Mouse (Mus musculus) intestine, postnatal 0 days (tissue): ENCODE measurements at regions not wholly inside any gene's neighbourhood (a gene's known extent, or its start where the extent isn't known, plus 50 kb on each side); places are given as distances from the start of the nearest gene placed in this dataset.
"Not testable (repeated sequence)": the region's sequence is repeated elsewhere in the genome, so short reads cannot be mapped to it uniquely, and the experiment has no call there.

Experiments used
- ATAC-seq: fragments of 200-750 bp; cut with Nextera tagmentation; 2 replicates; pipeline ENCODE4 v1.8.0; 2017; ENCODE audit warnings: mild to moderate bottlenecking, moderate TSS enrichment, moderate library complexity
- H3K27ac ChIP-seq: fragments of 300-500 bp; sonication (generic); 2 replicates; pipeline ENCODE4 v1.5.1; 2014; ENCODE audit warnings: mild to moderate bottlenecking, low read depth, low read length, moderate library complexity
- H3K27me3 ChIP-seq: fragments of 300-500 bp; sonication (generic); replicated peaks from 2 replicates; pipeline ENCODE4 v1.6.1; 2014; ENCODE audit warnings: low read length, mixed read lengths; ENCODE audit not compliant: control insufficient read depth, insufficient read depth
- H3K36me3 ChIP-seq: fragments of 300-500 bp; sonication (generic); 2 replicates; pipeline ENCODE4 v1.6.1; 2014; ENCODE audit warnings: mild to moderate bottlenecking, moderate library complexity; ENCODE audit not compliant: control insufficient read depth, insufficient read depth
- H3K4me1 ChIP-seq: fragments of 300-500 bp; sonication (generic); replicated peaks from 2 replicates; pipeline ENCODE4 v1.6.1; 2014; ENCODE audit warnings: antibody characterized with exemption, low read length, mixed read lengths; ENCODE audit not compliant: control insufficient read depth, insufficient read depth
- H3K4me2 ChIP-seq: fragments of 300-500 bp; sonication (generic); replicated peaks from 2 replicates; pipeline ENCODE4 v1.6.1; 2014; ENCODE audit warnings: low read depth, mild to moderate bottlenecking, moderate library complexity
- H3K4me3 ChIP-seq: fragments of 300-500 bp; sonication (generic); 2 replicates; pipeline ENCODE4 v1.5.1; 2014; ENCODE audit warnings: low read depth, low read length
- H3K9ac ChIP-seq: fragments of 300-500 bp; sonication (generic); 2 replicates; pipeline ENCODE4 v1.6.1; 2014; ENCODE audit warnings: mild to moderate bottlenecking, low read depth, low read length
- H3K9me3 ChIP-seq: fragments of 300-500 bp; sonication (generic); 2 replicates; pipeline ENCODE4 v1.6.1; 2016; ENCODE audit warnings: mixed run types; ENCODE audit not compliant: control insufficient read depth
- CTCF ChIP-seq: sonication (generic); IDR thresholded peaks from 2 replicates; pipeline ENCODE4 v1.5.1; 2016; ENCODE audit warnings: low read depth, mild to moderate bottlenecking, control low read depth, antibody characterized with exemption, moderate library complexity
- WGBS: fragments of 180-500 bp; shearing (Covaris S2); extraction: QIAGEN DNeasy Blood & Tissue Kit; methylation state at CpG from one replicate; pipeline ENCODE4 v1.1.7; 2014; 5-methylcytosine and 5-hydroxymethylcytosine counted together

DNA sequence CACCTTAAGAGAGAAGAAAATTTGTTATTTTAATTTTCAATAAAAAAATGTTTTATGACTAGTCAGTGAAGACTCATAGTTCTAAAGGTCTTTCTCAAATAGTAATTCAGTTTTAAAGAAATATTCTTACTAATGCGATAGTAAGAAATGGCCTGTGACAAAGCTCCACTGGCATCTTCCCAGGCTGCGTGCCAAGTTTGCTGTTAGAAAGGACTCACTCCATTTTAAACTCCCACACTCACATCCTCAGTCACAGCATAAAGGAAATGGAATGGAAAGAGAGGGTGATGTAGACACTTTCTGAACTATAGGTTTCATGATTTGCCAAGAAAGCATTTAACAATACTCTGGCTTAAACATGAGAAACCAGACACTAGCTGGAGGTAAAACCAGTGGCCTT lies 436.6 kb downstream of the Mei4 start:
- Histone ChIP-seq H3K9ac (no peak overlapping the region), H3K4me1 (no peaks in the 10 kb centered on the region), H3K4me2 (no peak overlapping the region), H3K27me3 (no peaks in the 10 kb centered on the region), H3K9me3 (no peaks in the 10 kb centered on the region), H3K4me3 (no peak overlapping the region), H3K36me3 (no peaks in the 10 kb centered on the region), H3K27ac (no peak overlapping the region)
- TF ChIP-seq CTCF = no peak
- 83% methylated on average over 2 of the region's 2 CpGs for WGBS
- ATAC-seq = no peak

DNA sequence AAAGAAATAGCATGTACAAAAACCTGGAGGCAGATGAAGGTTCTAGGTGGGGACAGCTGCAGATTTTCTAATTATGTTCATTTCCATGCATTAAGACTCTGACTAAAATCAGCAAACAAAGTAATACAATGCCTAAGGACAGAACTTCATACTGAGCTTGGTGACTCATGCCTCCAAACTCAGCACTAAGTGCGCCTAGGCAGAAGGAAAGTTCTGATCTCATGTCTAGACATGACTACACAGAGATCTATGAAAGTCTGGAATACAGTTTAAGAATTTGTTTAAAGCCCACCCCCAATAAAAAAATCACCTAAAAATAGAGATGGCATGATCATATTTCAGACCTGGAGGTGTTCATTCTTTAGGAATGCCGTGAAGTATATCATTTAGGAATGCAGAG lies 442.8 kb downstream of the Mei4 start:
- WGBS = 87% methylated on average over 2 of the region's 2 CpGs
- Histone ChIP-seq H3K27me3 (no peaks in the 10 kb centered on the region), H3K27ac (no peak overlapping the region), H3K36me3 (no peaks in the 10 kb centered on the region), H3K4me3 (no peak overlapping the region), H3K9ac (no peak overlapping the region), H3K4me2 (no peak overlapping the region), H3K4me1 (no peaks in the 10 kb centered on the region), H3K9me3 (no peaks in the 10 kb centered on the region)
- no peak for TF ChIP-seq CTCF
- ATAC-seq = no peak

DNA sequence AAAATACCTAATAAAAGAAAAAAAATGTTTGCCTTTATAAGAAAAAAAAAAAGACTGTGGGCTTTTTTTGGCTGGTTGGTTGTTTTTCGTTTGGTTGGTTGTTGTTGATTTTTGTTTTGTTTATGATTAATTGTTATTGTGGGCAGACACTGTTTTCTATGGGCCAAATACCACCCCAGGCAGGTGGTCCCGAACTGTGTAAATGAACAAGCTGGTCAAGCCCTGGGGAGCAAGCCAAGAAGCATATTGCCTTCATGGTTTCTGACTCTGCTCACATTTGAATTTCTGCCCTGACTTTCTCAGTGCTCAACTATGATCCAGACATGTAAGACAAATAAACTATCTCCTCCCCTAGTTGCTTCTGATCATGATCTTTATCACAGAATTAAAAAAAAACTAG lies 449.0 kb downstream of the Mei4 start:
- no peaks in the 10 kb centered on the region for H3K27me3 ChIP-seq
- no peak overlapping the region for H3K9ac ChIP-seq
- H3K4me2 ChIP-seq = no peak overlapping the region
- no peaks in the 10 kb centered on the region for H3K9me3 ChIP-seq
- ATAC-seq = no peak
- no peak overlapping the region for H3K27ac ChIP-seq
- H3K4me1 ChIP-seq = no peaks in the 10 kb centered on the region
- 73% methylated on average over 2 of the region's 2 CpGs for WGBS
- TF ChIP-seq CTCF = no peak
- H3K4me3 ChIP-seq = no peak overlapping the region
- no peaks in the 10 kb centered on the region for H3K36me3 ChIP-seq

DNA sequence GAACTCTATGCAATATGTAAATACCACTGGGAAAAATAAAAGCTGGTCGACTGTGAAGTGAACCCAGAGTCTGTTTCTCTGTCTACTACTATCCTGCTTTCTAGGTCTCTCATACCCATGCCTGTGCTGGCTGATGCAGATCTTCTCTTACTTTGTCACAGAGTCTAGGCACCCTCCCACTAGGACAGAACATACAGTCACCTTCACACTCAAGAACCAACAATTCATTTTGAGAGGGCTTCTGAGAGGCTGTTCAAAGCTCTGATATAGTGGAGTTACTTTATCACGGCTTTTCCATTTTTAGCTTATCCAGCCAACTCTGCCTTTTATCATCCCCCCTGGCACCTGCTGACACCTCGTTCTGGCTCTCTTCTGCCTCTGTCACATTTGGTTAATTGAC lies 477.0 kb downstream of the Mei4 start:
- H3K27ac ChIP-seq = no peak overlapping the region
- H3K27me3 ChIP-seq = no peaks in the 10 kb centered on the region
- no peaks in the 10 kb centered on the region for H3K9me3 ChIP-seq
- H3K4me3 ChIP-seq = no peak overlapping the region
- WGBS = 63% methylated on average over 3 of the region's 3 CpGs
- no peaks in the 10 kb centered on the region for H3K36me3 ChIP-seq
- ATAC-seq = no peak
- no peaks in the 10 kb centered on the region for H3K4me1 ChIP-seq
- TF ChIP-seq CTCF = no peak
- H3K4me2 ChIP-seq = no peak overlapping the region
- H3K9ac ChIP-seq = no peak overlapping the region

DNA sequence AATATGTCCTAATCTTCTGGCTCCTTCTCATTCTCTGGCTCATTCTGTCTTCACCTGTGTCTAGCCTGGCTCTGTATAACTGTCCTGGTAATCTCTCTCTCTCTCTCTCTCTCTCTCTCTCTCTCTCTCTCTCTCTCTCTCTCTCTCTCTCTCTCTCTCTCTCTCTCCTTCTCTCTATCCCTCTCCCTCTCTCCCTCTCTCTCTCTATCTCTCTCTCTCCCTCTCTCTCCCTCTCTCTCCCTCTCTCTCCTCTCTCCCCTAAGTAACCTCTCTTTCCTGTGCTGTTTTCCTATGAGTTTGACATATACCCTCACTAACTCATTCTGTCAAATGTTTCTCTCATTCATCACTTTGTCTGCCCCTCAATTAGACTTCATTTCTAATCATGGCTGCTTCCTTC lies 478.6 kb upstream of the Irak1bp1 start:
- H3K4me1 ChIP-seq, H3K27ac ChIP-seq, H3K9ac ChIP-seq, H3K9me3 ChIP-seq, H3K4me2 ChIP-seq, H3K36me3 ChIP-seq, H3K27me3 ChIP-seq, H3K4me3 ChIP-seq, ATAC-seq: not testable (repeated sequence)

DNA sequence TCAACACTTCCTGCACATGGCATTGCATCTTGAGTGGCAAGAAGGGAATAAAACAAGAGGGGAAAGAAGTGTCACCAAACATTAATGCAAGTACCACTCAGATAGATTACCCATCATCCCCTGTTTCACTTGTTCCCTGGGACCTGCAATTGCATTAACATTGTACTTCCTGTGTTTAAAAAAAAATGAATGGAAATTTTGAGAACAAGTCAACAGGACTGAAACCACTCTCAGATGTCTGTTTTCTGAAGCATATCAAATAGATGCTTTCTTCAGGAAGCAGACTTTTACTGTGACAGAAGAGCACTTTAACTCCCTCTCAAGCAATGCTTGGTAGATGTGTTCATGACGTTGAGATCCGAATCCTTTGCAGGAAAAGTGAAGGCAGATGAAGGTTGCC lies 469.8 kb upstream of the Irak1bp1 start:
- no peak overlapping the region for H3K4me2 ChIP-seq
- no peaks in the 10 kb centered on the region for H3K9me3 ChIP-seq
- no peaks in the 10 kb centered on the region for H3K36me3 ChIP-seq
- 83% methylated on average over 2 of the region's 2 CpGs for WGBS
- H3K4me3 ChIP-seq = no peak overlapping the region
- ATAC-seq = no peak
- no peak overlapping the region for H3K9ac ChIP-seq
- H3K27me3 ChIP-seq = no peaks in the 10 kb centered on the region
- no peaks in the 10 kb centered on the region for H3K4me1 ChIP-seq
- TF ChIP-seq CTCF = no peak
- no peak overlapping the region for H3K27ac ChIP-seq

DNA sequence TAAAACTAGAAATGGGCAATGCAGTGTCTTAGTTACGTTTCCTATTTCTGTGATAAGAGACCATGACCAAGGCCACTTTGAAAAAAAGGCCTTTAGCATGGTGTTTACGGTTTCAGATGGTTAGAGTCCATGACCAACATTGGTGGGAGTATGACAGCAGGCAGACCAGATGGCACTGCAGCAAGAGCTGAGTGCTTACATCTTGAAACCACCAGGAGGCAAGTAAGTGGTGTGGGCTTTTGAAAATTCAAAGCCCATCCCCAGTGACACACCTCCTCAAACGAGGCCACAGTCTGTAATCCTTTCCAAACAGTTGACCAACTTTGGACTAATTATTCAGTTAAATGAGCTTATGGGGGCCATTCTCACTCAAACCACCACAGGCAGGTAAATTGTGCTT lies 427.0 kb upstream of the Irak1bp1 start:
- H3K4me2 ChIP-seq = no peak overlapping the region
- no peak overlapping the region for H3K9ac ChIP-seq
- H3K36me3 ChIP-seq = no peaks in the 10 kb centered on the region
- WGBS = 56% methylated on average over 3 of the region's 3 CpGs
- no peak for TF ChIP-seq CTCF
- no peak overlapping the region for H3K27ac ChIP-seq
- H3K4me1 ChIP-seq = no peaks in the 10 kb centered on the region
- no peak for ATAC-seq
- H3K9me3 ChIP-seq = no peaks in the 10 kb centered on the region
- no peaks in the 10 kb centered on the region for H3K27me3 ChIP-seq
- H3K4me3 ChIP-seq = no peak overlapping the region
